Mouse (Mus musculus) embryonic fibroblast, embryonic 13.5 days (primary cell): ENCODE measurements around the gene Dcakd. TPM values are rescaled to one million over a fixed set of nuclear protein-coding genes. Genes with fewer than 3 reads are reported as not detected.

Experiments
- H3K27ac ChIP-seq: 2 replicates; pipeline ENCODE4 v1.5.1; 2012; ENCODE audit warnings: low read length, control low read depth, inconsistent platforms; ENCODE audit not compliant: insufficient read depth
- H3K4me1 ChIP-seq: 2 replicates; pipeline ENCODE4 v1.6.1; 2011; ENCODE audit warnings: low read length; ENCODE audit not compliant: control insufficient read depth, insufficient read depth
- H3K4me3 ChIP-seq: 2 replicates; pipeline ENCODE4 v1.5.1; 2011; ENCODE audit warnings: mild to moderate bottlenecking, control low read depth, low read length; ENCODE audit not compliant: insufficient read depth
- CTCF ChIP-seq: IDR thresholded peaks from 2 replicates; pipeline ENCODE4 v1.5.1; 2011; ENCODE audit warnings: mild to moderate bottlenecking, control low read depth, low read length, moderate library complexity, borderline replicate concordance; ENCODE audit not compliant: insufficient read depth
- POLR2A ChIP-seq: IDR thresholded peaks from 2 replicates; pipeline ENCODE4 v1.6.1; 2011; ENCODE audit warnings: low read depth, mild to moderate bottlenecking, control low read depth, low read length, moderate library complexity
- polyA plus RNA-seq: library from polyadenylated mRNA; stranded (reverse); fragments of >200 nt; gene quantifications from 2 replicates; pipeline ENCODE4 v1.2.4, GENCODE M21; 2011; ENCODE audit warnings: low read depth; ENCODE audit not compliant: missing spikeins, insufficient read length

Dcakd gene
- polyA plus RNA-seq, 1 experiment: 66.6 TPM

GRCm38 (mm10) chr11:103009208-103009607, 18.9 kb downstream of the Dcakd start:
- Histone ChIP-seq H3K4me3 (no peak overlapping the region), H3K27ac (no peak overlapping the region), H3K4me1 (peaks cover 3% of the 10 kb centered on the region; the same call in 1 of the 2 replicates)
- no peak for TF ChIP-seq POLR2A
- TF ChIP-seq CTCF: no peak

GRCm38 (mm10) chr11:103008558-103008957, 19.6 kb downstream of the Dcakd start:
- no peak overlapping the region for H3K27ac ChIP-seq
- no peak overlapping the region for H3K4me3 ChIP-seq
- H3K4me1 ChIP-seq: peaks cover 4% of the 10 kb centered on the region; the same call in 1 of the 2 replicates
- no peak for TF ChIP-seq CTCF
- TF ChIP-seq POLR2A: no peak

GRCm38 (mm10) chr11:103007001-103007340, 21.2 kb downstream of the Dcakd start:
- no peak overlapping the region for H3K27ac ChIP-seq
- TF ChIP-seq POLR2A: no peak
- TF ChIP-seq CTCF: no peak
- H3K4me3 ChIP-seq: no peak overlapping the region
- H3K4me1 ChIP-seq: peaks cover 6% of the 10 kb centered on the region; the same call in 1 of the 2 replicates

- Histone ChIP-seq H3K4me1 (peaks cover 6% of the 10 kb centered on the region; the same call in 1 of the 2 replicates), H3K27ac (no peak overlapping the region), H3K4me3 (no peak overlapping the region)
- no peak for TF ChIP-seq CTCF
Observed at GRCm38 (mm10) chr11:103006286-103007000, 21.7 kb downstream of the Dcakd start.

- Histone ChIP-seq H3K4me1 (peaks cover 6% of the 10 kb centered on the region; the same call in 1 of the 2 replicates), H3K27ac (no peak overlapping the region), H3K4me3 (no peak overlapping the region)
- TF ChIP-seq POLR2A (no peak), CTCF (no peak)
Observed at GRCm38 (mm10) chr11:103005254-103005981, 22.7 kb downstream of the Dcakd start.

- TF ChIP-seq POLR2A (no peak), CTCF (no peak)
- Histone ChIP-seq H3K4me1 (peaks cover 6% of the 10 kb centered on the region; the same call in 1 of the 2 replicates), H3K27ac (no peak overlapping the region), H3K4me3 (no peak overlapping the region)
Observed at GRCm38 (mm10) chr11:103004852-103005251, 23.3 kb downstream of the Dcakd start.

GRCm38 (mm10) chr11:103003210-103003609, 24.9 kb downstream of the Dcakd start:
- TF ChIP-seq POLR2A (no peak), CTCF (no peak)
- Histone ChIP-seq H3K4me1 (peaks cover 6% of the 10 kb centered on the region; the same call in 1 of the 2 replicates), H3K27ac (peak overlapping the region; percentile 73), H3K4me3 (no peak overlapping the region)

- Histone ChIP-seq H3K4me1 (peaks cover 12% of the 10 kb centered on the region; the same call in 1 of the 2 replicates), H3K27ac (no peak overlapping the region), H3K4me3 (no peak overlapping the region)
- TF ChIP-seq CTCF (no peak), POLR2A (no peak)
Observed at GRCm38 (mm10) chr11:103001063-103001462, 27.1 kb downstream of the Dcakd start.

GRCm38 (mm10) chr11:103000111-103000510, 28.0 kb downstream of the Dcakd start:
- no peak overlapping the region for H3K27ac ChIP-seq

More at GRCm38 (mm10) chr11:103000111-103000510, 28.0 kb downstream of the Dcakd start:
- H3K4me1 ChIP-seq: peaks cover 12% of the 10 kb centered on the region; the same call in 1 of the 2 replicates
- no peak for TF ChIP-seq CTCF
- no peak overlapping the region for H3K4me3 ChIP-seq
